Mouse (Mus musculus): ENCODE measurements around the gene Mettl7a3. TPM values are rescaled to one million over a fixed set of nuclear protein-coding genes. Genes with fewer than 3 reads are reported as not detected.
"Not testable (repeated sequence)": the region's sequence is repeated elsewhere in the genome, so short reads cannot be mapped to it uniquely, and the experiment has no call there.

Gene Mettl7a3
- polyA plus RNA-seq, 1 experiment from 2014 or later: 0.43 TPM

DNA sequence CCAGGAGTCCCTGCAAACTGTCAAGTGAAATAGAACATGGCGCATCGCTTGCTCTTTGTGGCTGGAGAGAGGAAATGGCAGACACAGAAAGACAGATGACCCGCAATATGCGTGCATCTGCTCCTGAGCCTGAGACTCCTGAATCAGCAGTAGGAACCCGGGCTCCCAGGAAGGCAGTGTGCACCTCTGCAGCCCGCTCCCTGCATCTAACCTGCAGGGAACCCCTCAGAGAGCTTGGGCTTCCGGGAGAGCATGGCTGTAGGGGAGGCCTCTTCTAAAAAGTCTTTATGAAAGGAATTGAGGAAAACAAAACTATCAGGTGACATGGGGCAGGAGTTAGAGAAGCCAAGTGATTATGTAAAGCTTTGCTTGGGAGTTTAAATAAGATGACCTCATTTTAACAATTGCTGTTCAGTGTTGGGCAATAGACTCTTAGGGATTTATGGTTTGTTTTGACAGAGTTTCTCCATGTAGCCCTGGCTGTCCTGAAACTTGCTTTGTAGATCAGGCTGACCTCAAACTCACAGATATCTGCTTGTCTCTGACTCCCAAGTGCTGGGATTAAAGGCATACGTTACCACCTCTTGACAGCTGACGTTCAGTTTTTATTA lies 14.3 kb upstream of the Mettl7a3 start:
- H3K4me1 ChIP-seq (ENCODE audit: control insufficient read depth, insufficient read depth, low read length): no peaks in the 10 kb centered on the region
- peak; percentile 35 for DNase-seq (ENCODE audit: low spot score)
- H3K36me3 ChIP-seq (ENCODE audit: control insufficient read depth, insufficient read depth, low read length): no peaks in the 10 kb centered on the region
- no peak overlapping the region for H3K4me3 ChIP-seq (ENCODE audit: low read depth, low read length)
- H3K9me3 ChIP-seq (ENCODE audit: control insufficient read depth, low read length): no peaks in the 10 kb centered on the region
- no peak overlapping the region for H3K9ac ChIP-seq (ENCODE audit: low read depth, low read length)
- H3K27ac ChIP-seq (replicated peaks; ENCODE audit: low read depth, low read length): 0 out of 2 replicates have a peak overlapping the region, but pooled peaks have one; percentile 39
- no peak for ATAC-seq (ENCODE audit: low read depth)
- H3K4me2 ChIP-seq (ENCODE audit: low read depth, low read length): no peak overlapping the region
- no peaks in the 10 kb centered on the region for H3K27me3 ChIP-seq (replicated peaks; ENCODE audit: control insufficient read depth, insufficient read depth, low read length)
- WGBS: 63% methylated on average over 9 of the region's 9 CpGs

- Histone ChIP-seq H3K9ac (ENCODE audit: low read depth, low read length) (no peak overlapping the region), H3K9me3 (ENCODE audit: control insufficient read depth, low read length) (no peaks in the 10 kb centered on the region), H3K36me3 (ENCODE audit: control insufficient read depth, insufficient read depth, low read length) (no peaks in the 10 kb centered on the region), H3K27me3 (replicated peaks; ENCODE audit: control insufficient read depth, insufficient read depth, low read length) (no peaks in the 10 kb centered on the region), H3K4me1 (ENCODE audit: control insufficient read depth, insufficient read depth, low read length) (no peaks in the 10 kb centered on the region), H3K4me3 (ENCODE audit: low read depth, low read length) (no peak overlapping the region), H3K27ac (replicated peaks; ENCODE audit: low read depth, low read length) (no peak overlapping the region), H3K4me2 (ENCODE audit: low read depth, low read length) (no peak overlapping the region)
- WGBS: 57% methylated on average over 5 of the region's 5 CpGs
- DNase-seq (ENCODE audit: low spot score) (peak; percentile 40), ATAC-seq (ENCODE audit: low read depth) (no peak)
Measured at GRCm38 (mm10) chr15:100321134-100321533, 13.6 kb upstream of the Mettl7a3 start.

- no peak for DNase-seq (ENCODE audit: low spot score)
- H3K9ac ChIP-seq (ENCODE audit: low read depth, low read length): no peak overlapping the region
- 76% methylated on average over 12 of the region's 12 CpGs for WGBS
Measured at GRCm38 (mm10) chr15:100324021-100324591, 10.6 kb upstream of the Mettl7a3 start.

DNA sequence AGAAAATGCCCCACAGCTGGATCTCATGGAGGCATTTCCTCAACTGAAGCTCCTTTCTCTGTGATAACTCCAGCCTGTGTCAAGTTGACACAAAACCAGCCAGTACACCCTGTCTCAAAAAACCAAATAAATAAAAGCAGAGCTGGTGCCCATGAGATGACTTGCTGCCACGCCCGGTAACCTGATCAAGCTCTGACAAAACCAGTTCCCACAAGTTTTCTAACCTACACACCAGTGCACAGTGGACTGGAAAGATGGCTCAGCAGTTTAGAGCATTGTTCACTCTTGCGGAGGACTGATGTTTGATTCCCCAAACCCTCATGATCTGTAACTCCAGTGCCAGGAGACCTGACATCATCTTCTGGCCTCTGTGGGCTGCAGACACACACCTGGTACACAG lies 9.5 kb upstream of the Mettl7a3 start:
- Histone ChIP-seq H3K27ac (replicated peaks; ENCODE audit: low read depth, low read length) (no peak overlapping the region), H3K9me3 (ENCODE audit: control insufficient read depth, low read length) (no peaks in the 10 kb centered on the region), H3K9ac (ENCODE audit: low read depth, low read length) (no peak overlapping the region), H3K4me2 (ENCODE audit: low read depth, low read length) (no peak overlapping the region), H3K4me1 (ENCODE audit: control insufficient read depth, insufficient read depth, low read length) (no peaks in the 10 kb centered on the region), H3K4me3 (ENCODE audit: low read depth, low read length) (no peak overlapping the region), H3K36me3 (ENCODE audit: control insufficient read depth, insufficient read depth, low read length) (no peaks in the 10 kb centered on the region), H3K27me3 (replicated peaks; ENCODE audit: control insufficient read depth, insufficient read depth, low read length) (no peaks in the 10 kb centered on the region)
- DNase-seq (ENCODE audit: low spot score): peak; percentile 55
- WGBS: 64% methylated on average over 3 of the region's 3 CpGs
- ATAC-seq (ENCODE audit: low read depth): no peak

More at GRCm38 (mm10) chr15:100324021-100324591, 10.6 kb upstream of the Mettl7a3 start:
- Histone ChIP-seq H3K9me3 (ENCODE audit: control insufficient read depth, low read length) (no peaks in the 10 kb centered on the region), H3K4me3 (ENCODE audit: low read depth, low read length) (no peak overlapping the region), H3K27me3 (replicated peaks; ENCODE audit: control insufficient read depth, insufficient read depth, low read length) (no peaks in the 10 kb centered on the region), H3K4me2 (ENCODE audit: low read depth, low read length) (no peak overlapping the region), H3K27ac (replicated peaks; ENCODE audit: low read depth, low read length) (no peak overlapping the region), H3K4me1 (ENCODE audit: control insufficient read depth, insufficient read depth, low read length) (no peaks in the 10 kb centered on the region), H3K36me3 (ENCODE audit: control insufficient read depth, insufficient read depth, low read length) (no peaks in the 10 kb centered on the region)
- no peak for ATAC-seq (ENCODE audit: low read depth)

DNA sequence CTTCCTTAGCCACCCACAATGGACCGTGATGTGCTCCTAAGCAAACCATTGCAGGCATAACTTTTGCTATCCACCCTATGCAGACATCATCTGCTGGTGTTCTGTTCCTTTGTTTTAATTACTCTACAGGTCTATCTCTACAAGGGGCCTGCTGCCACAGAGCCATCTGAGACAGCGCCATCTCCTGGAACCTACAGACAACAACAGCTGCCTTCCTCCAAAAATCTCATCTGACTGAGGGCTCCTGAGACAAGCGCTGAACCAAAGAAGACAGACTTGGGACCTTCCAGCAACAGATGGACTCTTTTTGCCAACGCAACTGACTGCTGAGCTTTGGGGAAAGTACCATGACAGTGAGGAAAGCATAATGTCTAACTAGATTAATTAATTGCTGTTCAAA lies 6.6 kb upstream of the Mettl7a3 start:
- not testable (repeated sequence) for H3K27ac ChIP-seq (replicated peaks; ENCODE audit: low read depth, low read length); H3K36me3 ChIP-seq (ENCODE audit: control insufficient read depth, insufficient read depth, low read length); H3K4me3 ChIP-seq (ENCODE audit: low read depth, low read length); H3K9me3 ChIP-seq (ENCODE audit: control insufficient read depth, low read length); ATAC-seq (ENCODE audit: low read depth); H3K4me2 ChIP-seq (ENCODE audit: low read depth, low read length); DNase-seq (ENCODE audit: low spot score); H3K4me1 ChIP-seq (ENCODE audit: control insufficient read depth, insufficient read depth, low read length); H3K27me3 ChIP-seq (replicated peaks; ENCODE audit: control insufficient read depth, insufficient read depth, low read length); H3K9ac ChIP-seq (ENCODE audit: low read depth, low read length)
- WGBS: 63% methylated on average over 3 of the region's 4 CpGs

- H3K4me3 ChIP-seq (ENCODE audit: low read depth, low read length); H3K4me2 ChIP-seq (ENCODE audit: low read depth, low read length); ATAC-seq (ENCODE audit: low read depth); H3K9me3 ChIP-seq (ENCODE audit: control insufficient read depth, low read length); H3K36me3 ChIP-seq (ENCODE audit: control insufficient read depth, insufficient read depth, low read length); DNase-seq (ENCODE audit: low spot score); H3K4me1 ChIP-seq (ENCODE audit: control insufficient read depth, insufficient read depth, low read length); H3K9ac ChIP-seq (ENCODE audit: low read depth, low read length); H3K27ac ChIP-seq (replicated peaks; ENCODE audit: low read depth, low read length); H3K27me3 ChIP-seq (replicated peaks; ENCODE audit: control insufficient read depth, insufficient read depth, low read length): not testable (repeated sequence)
- WGBS: 48% methylated on average over 10 of the region's 10 CpGs
Measured at GRCm38 (mm10) chr15:100329336-100329735, 5.4 kb upstream of the Mettl7a3 start.

- 86% methylated on average over 7 of the region's 7 CpGs for WGBS
- DNase-seq (ENCODE audit: low spot score) (no peak), ATAC-seq (ENCODE audit: low read depth) (no peak)
- H3K4me3 ChIP-seq (ENCODE audit: low read depth, low read length): no peak overlapping the region
- no peaks in the 10 kb centered on the region for H3K4me1 ChIP-seq (ENCODE audit: control insufficient read depth, insufficient read depth, low read length)
- no peak overlapping the region for H3K27ac ChIP-seq (replicated peaks; ENCODE audit: low read depth, low read length)
- no peaks in the 10 kb centered on the region for H3K36me3 ChIP-seq (ENCODE audit: control insufficient read depth, insufficient read depth, low read length)
- no peak overlapping the region for H3K9ac ChIP-seq (ENCODE audit: low read depth, low read length)
- no peaks in the 10 kb centered on the region for H3K9me3 ChIP-seq (ENCODE audit: control insufficient read depth, low read length)
- no peak overlapping the region for H3K4me2 ChIP-seq (ENCODE audit: low read depth, low read length)
- no peaks in the 10 kb centered on the region for H3K27me3 ChIP-seq (replicated peaks; ENCODE audit: control insufficient read depth, insufficient read depth, low read length)
Measured at GRCm38 (mm10) chr15:100330739-100331138, 4.0 kb upstream of the Mettl7a3 start.

DNA sequence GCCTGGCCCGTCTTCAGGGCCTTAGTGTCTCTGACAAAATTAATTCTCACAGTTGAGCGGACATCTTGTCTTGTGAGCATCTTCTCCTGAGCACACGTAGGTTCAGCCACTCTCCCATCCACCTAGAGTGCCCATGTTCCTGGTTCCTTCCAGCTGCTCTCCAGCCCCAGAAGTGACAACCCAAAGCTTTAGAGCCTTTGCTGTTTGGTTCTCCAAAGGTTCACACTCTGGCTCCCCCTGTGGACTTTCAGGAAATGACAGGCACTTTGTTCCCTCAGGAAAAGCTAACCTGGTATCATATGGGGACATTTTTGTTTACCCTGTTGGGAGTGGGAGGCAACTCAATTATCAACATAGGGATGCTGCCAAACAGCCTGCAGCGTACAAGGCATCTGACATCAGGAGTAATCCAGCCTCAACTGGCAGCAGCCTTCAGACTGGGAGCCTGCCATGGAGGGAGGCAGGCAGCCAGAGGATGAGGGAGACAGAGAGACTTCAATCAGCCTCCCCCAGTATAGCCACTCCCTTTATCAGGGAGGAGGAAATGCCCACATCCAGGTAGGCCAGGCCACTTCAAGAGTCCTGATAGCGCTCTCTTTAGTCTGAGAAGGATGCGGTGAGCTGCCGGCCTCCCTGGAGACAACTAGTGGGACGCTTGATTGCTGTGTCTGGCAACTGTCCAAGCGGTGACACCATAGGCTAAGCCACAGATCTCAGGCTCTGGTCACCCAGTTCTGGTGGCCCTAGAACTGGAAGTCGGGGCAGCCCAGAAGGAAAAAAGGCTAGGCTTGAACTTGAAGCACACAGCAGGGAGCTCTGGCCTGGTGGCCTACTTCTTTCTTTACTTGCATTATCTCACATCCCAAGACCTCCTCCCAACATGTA lies 2.4 kb upstream of the Mettl7a3 start:
- not testable (repeated sequence) for H3K27ac ChIP-seq (replicated peaks; ENCODE audit: low read depth, low read length); H3K27me3 ChIP-seq (replicated peaks; ENCODE audit: control insufficient read depth, insufficient read depth, low read length); H3K4me2 ChIP-seq (ENCODE audit: low read depth, low read length); DNase-seq (ENCODE audit: low spot score); H3K9me3 ChIP-seq (ENCODE audit: control insufficient read depth, low read length); H3K9ac ChIP-seq (ENCODE audit: low read depth, low read length); H3K4me3 ChIP-seq (ENCODE audit: low read depth, low read length); H3K36me3 ChIP-seq (ENCODE audit: control insufficient read depth, insufficient read depth, low read length); H3K4me1 ChIP-seq (ENCODE audit: control insufficient read depth, insufficient read depth, low read length)
- peak; percentile 22; the same call in 1 of the 2 replicates for ATAC-seq (ENCODE audit: low read depth)
- 27% methylated on average over 2 of the region's 10 CpGs for WGBS

Measured in embryonic facial prominence, embryonic 14.5 days (tissue).